Mouse (Mus musculus) liver, embryonic 16.5 days (tissue): ENCODE measurements at regions not wholly inside any gene's neighbourhood (a gene's known extent, or its start where the extent isn't known, plus 50 kb on each side); places are given as distances from the start of the nearest gene placed in this dataset. TPM values are rescaled to one million over a fixed set of nuclear protein-coding genes. Genes with fewer than 3 reads are reported as not detected.
A peak's percentile ranks its signal among the peaks of the same experiment; 100 is the strongest.

Experiments
- microRNA counts: library from miRNA; unstranded; fragments of <30 nt; microRNA quantifications from one replicate; lab custom pipeline; 2016
- microRNA-seq: library from miRNA; unstranded; fragments of <30 nt; microRNA quantifications from one replicate; pipeline ENCODE4, GENCODE M21; 2016

MicroRNAs in the stretch of these regions (microRNA counts, 519-probe panel; counts per million panel counts)
- microRNA mmu-miR-216a (lab: Ali Mortazavi, UCI): 2,288 counts per million, percentile 46 among the panel's probes with 10 or more counts
- microRNA mmu-miR-216b (lab: Ali Mortazavi, UCI): 60.7 counts per million
- microRNA mmu-miR-217 (lab: Ali Mortazavi, UCI): 60.7 counts per million

Small RNA genes lying in the stretch of these regions (microRNA-seq; reads per million reads assigned to microRNA genes)
- gene Mir216a (1.7 reads per million), gene Mir216b (not detected), gene Mir216c (not detected), gene Mir217 (12.6 reads per million, percentile 31 among the genes with 10 or more reads in this experiment)
